Mouse (Mus musculus) bone marrow macrophage, adult 2 months (primary cell): ENCODE results near the gene Lactbl1.

Source experiments
- CTCF ChIP-seq: IDR thresholded peaks from 2 replicates; pipeline ENCODE4 v1.5.1; 2012; ENCODE audit warnings: low read depth, mild to moderate bottlenecking, low read length, moderate library complexity
- POLR2A ChIP-seq: IDR thresholded peaks from 2 replicates; pipeline ENCODE4 v1.6.1; 2012; ENCODE audit warnings: mild to moderate bottlenecking, low read depth, low read length, borderline replicate concordance

GRCm38 (mm10) chr4:136613657-136614056 is 8.8 kb upstream of the Lactbl1 start:
- no peak for TF ChIP-seq CTCF
- no peak for TF ChIP-seq POLR2A
